Mouse (Mus musculus) heart, adult 2 months (tissue): ENCODE measurements around the gene Scnn1a. TPM values are rescaled to one million over a fixed set of nuclear protein-coding genes. Genes with fewer than 3 reads are reported as not detected.
A peak's percentile ranks its signal among the peaks of the same experiment; 100 is the strongest.

Experiments
- DNase-seq, 2 experiments: peaks; one replicate each; pipeline ENCODE4 v3.0.0; 2021
- H3K27ac ChIP-seq: fragments of 200-600 bp; 2 replicates; pipeline ENCODE4 v1.8.1; 2022
- H3K27me3 ChIP-seq: fragments of 200-500 bp; 2 replicates; pipeline ENCODE4 v1.6.1; 2012; ENCODE audit warnings: mild to moderate bottlenecking, low read length, inconsistent platforms, mixed read lengths; ENCODE audit not compliant: control insufficient read depth, insufficient read depth
- H3K36me3 ChIP-seq: fragments of 200-500 bp; 2 replicates; pipeline ENCODE4 v1.6.1; 2012; ENCODE audit warnings: low read length, inconsistent platforms; ENCODE audit not compliant: control insufficient read depth, insufficient read depth
- H3K4me1 ChIP-seq: fragments of 200-500 bp; 2 replicates; pipeline ENCODE4 v1.6.1; 2011; ENCODE audit warnings: low read length; ENCODE audit not compliant: control insufficient read depth, insufficient read depth
- H3K4me3 ChIP-seq: fragments of 200-600 bp; 2 replicates; pipeline ENCODE4 v1.8.1; 2022
- H3K79me2 ChIP-seq: fragments of 200-500 bp; replicated peaks from 2 replicates; pipeline ENCODE4 v1.6.1; 2012; ENCODE audit warnings: mild to moderate bottlenecking, inconsistent platforms, low read length, moderate library complexity, mixed read lengths; ENCODE audit not compliant: control insufficient read depth, insufficient read depth
- H3K9ac ChIP-seq: fragments of 200-500 bp; 2 replicates; pipeline ENCODE4 v1.6.1; 2012; ENCODE audit warnings: low read depth, mild to moderate bottlenecking, control low read depth, inconsistent platforms, low read length, mixed read lengths
- CTCF ChIP-seq: fragments of 200-600 bp; IDR thresholded peaks from 2 replicates; pipeline ENCODE4 v1.8.1; 2022; ENCODE audit warnings: antibody characterized with exemption, mild to moderate bottlenecking, moderate library complexity
- EP300 ChIP-seq: fragments of 200-500 bp; IDR thresholded peaks from 2 replicates; pipeline ENCODE4 v1.6.1; 2011; ENCODE audit warnings: low read depth, low read length, control low read depth; ENCODE audit not compliant: insufficient read depth
- POLR2A ChIP-seq: fragments of 200-500 bp; IDR thresholded peaks from 2 replicates; pipeline ENCODE4 v1.6.1; 2011; ENCODE audit warnings: mild to moderate bottlenecking, low read depth, low read length, control low read depth; ENCODE audit not compliant: insufficient read depth
- WGBS: fragments of 180-500 bp; shearing (Covaris S2); methylation state at CpG from one replicate; pipeline ENCODE4 v1.1.7; 2018; 5-methylcytosine and 5-hydroxymethylcytosine counted together
- intact Hi-C: fragments of 180-260 bp; cut with DNase I; formaldehyde crosslinking; loops from one replicate; pipeline ENCODE4 v1.15.1; 2025
- polyA plus RNA-seq: library from polyadenylated mRNA; depleted of rRNA; stranded (reverse); fragments of >200 nt; gene quantifications from 2 replicates; pipeline ENCODE4 v1.2.3, GENCODE M21; 2012
- total RNA-seq, 2 experiments: library from RNA; stranded (reverse); gene quantifications; 2 replicates each; pipeline ENCODE4 v1.2.3; 2021

The Scnn1a gene
- total and polyA plus RNA-seq, 3 experiments = 0.37 to 3.1 (median 0.75) TPM

- 68% methylated on average over 1 of the region's 1 CpGs for WGBS
- DNase-seq = no peak
- Histone ChIP-seq H3K79me2 (no peaks in the 10 kb centered on the region), H3K27ac (no peak overlapping the region), H3K4me3 (no peak overlapping the region), H3K36me3 (no peaks in the 10 kb centered on the region), H3K4me1 (no peaks in the 10 kb centered on the region), H3K9ac (no peak overlapping the region), H3K27me3 (no peaks in the 10 kb centered on the region)
- intact Hi-C loops = loop anchor here (1.0 kb wide), 1 partner anchor 90 kb away; no protein-coding TSS in a partner anchor
- TF ChIP-seq EP300 = no peak
- peak; percentile 69 for TF ChIP-seq CTCF
These were observed 45.7 kb downstream of the Scnn1a start for GRCm38 (mm10) chr6:125366133-125366532.

GRCm38 (mm10) chr6:125367758-125368371, 47.4 kb downstream of the Scnn1a start:
- TF ChIP-seq CTCF = no peak
- no peak for TF ChIP-seq POLR2A
- TF ChIP-seq EP300 = no peak
- Histone ChIP-seq H3K4me3 (no peak overlapping the region), H3K27ac (no peak overlapping the region), H3K4me1 (no peaks in the 10 kb centered on the region), H3K79me2 (no peaks in the 10 kb centered on the region), H3K9ac (no peak overlapping the region), H3K27me3 (peaks cover under 1% of the 10 kb centered on the region; the same call in 1 of the 2 replicates), H3K36me3 (no peaks in the 10 kb centered on the region)
- intact Hi-C loops = no loop called here
- DNase-seq = peak in 1 of 2 experiments; percentile 37
- WGBS = 42% methylated on average over 4 of the region's 4 CpGs

GRCm38 (mm10) chr6:125377042-125377441, 56.6 kb downstream of the Scnn1a start:
- Histone ChIP-seq H3K36me3 (no peaks in the 10 kb centered on the region), H3K27ac (no peak overlapping the region), H3K27me3 (peaks cover 12% of the 10 kb centered on the region), H3K9ac (no peak overlapping the region), H3K4me1 (peaks cover 5% of the 10 kb centered on the region), H3K79me2 (no peaks in the 10 kb centered on the region), H3K4me3 (no peak overlapping the region)
- 41% methylated on average over 6 of the region's 6 CpGs for WGBS
- no peak for DNase-seq
- no peak for TF ChIP-seq POLR2A
- TF ChIP-seq EP300 = no peak
- no peak for TF ChIP-seq CTCF
- intact Hi-C loops = no loop called here

GRCm38 (mm10) chr6:125377582-125378451, 57.4 kb downstream of the Scnn1a start:
- TF ChIP-seq CTCF (no peak), EP300 (no peak), POLR2A (no peak)
- peaks cover 12% of the 10 kb centered on the region for H3K27me3 ChIP-seq
- no peak overlapping the region for H3K4me3 ChIP-seq

GRCm38 (mm10) chr6:125378621-125379020, 58.2 kb downstream of the Scnn1a start:
- WGBS = 31% methylated on average over 6 of the region's 6 CpGs
- intact Hi-C loops = no loop called here
- no peaks in the 10 kb centered on the region for H3K79me2 ChIP-seq

More at GRCm38 (mm10) chr6:125377582-125378451, 57.4 kb downstream of the Scnn1a start:
- Histone ChIP-seq H3K36me3 (no peaks in the 10 kb centered on the region), H3K27ac (no peak overlapping the region), H3K9ac (no peak overlapping the region), H3K79me2 (no peaks in the 10 kb centered on the region), H3K4me1 (peaks cover 5% of the 10 kb centered on the region)
- intact Hi-C loops = no loop called here
- DNase-seq = peak; percentile 79 to 80
- WGBS = 42% methylated on average over 16 of the region's 16 CpGs

GRCm38 (mm10) chr6:125379781-125380180, 59.3 kb downstream of the Scnn1a start:
- intact Hi-C loops = no loop called here
- Histone ChIP-seq H3K79me2 (no peaks in the 10 kb centered on the region), H3K27ac (no peak overlapping the region), H3K27me3 (peaks cover 11% of the 10 kb centered on the region), H3K4me1 (peaks cover 5% of the 10 kb centered on the region), H3K36me3 (no peaks in the 10 kb centered on the region), H3K4me3 (no peak overlapping the region), H3K9ac (no peak overlapping the region)
- 16% methylated on average over 9 of the region's 9 CpGs for WGBS
- TF ChIP-seq CTCF = no peak
- DNase-seq = no peak

More at GRCm38 (mm10) chr6:125378621-125379020, 58.2 kb downstream of the Scnn1a start:
- DNase-seq = no peak
- no peak overlapping the region for H3K9ac ChIP-seq
- TF ChIP-seq CTCF (no peak), POLR2A (no peak), EP300 (no peak)
- no peaks in the 10 kb centered on the region for H3K36me3 ChIP-seq
- peaks cover 5% of the 10 kb centered on the region for H3K4me1 ChIP-seq
- no peak overlapping the region for H3K4me3 ChIP-seq
- no peak overlapping the region for H3K27ac ChIP-seq
- H3K27me3 ChIP-seq = peaks cover 11% of the 10 kb centered on the region
